Comparison of ENCODE assay signal across 10 mouse cellular contexts in the genomic region with DNA sequence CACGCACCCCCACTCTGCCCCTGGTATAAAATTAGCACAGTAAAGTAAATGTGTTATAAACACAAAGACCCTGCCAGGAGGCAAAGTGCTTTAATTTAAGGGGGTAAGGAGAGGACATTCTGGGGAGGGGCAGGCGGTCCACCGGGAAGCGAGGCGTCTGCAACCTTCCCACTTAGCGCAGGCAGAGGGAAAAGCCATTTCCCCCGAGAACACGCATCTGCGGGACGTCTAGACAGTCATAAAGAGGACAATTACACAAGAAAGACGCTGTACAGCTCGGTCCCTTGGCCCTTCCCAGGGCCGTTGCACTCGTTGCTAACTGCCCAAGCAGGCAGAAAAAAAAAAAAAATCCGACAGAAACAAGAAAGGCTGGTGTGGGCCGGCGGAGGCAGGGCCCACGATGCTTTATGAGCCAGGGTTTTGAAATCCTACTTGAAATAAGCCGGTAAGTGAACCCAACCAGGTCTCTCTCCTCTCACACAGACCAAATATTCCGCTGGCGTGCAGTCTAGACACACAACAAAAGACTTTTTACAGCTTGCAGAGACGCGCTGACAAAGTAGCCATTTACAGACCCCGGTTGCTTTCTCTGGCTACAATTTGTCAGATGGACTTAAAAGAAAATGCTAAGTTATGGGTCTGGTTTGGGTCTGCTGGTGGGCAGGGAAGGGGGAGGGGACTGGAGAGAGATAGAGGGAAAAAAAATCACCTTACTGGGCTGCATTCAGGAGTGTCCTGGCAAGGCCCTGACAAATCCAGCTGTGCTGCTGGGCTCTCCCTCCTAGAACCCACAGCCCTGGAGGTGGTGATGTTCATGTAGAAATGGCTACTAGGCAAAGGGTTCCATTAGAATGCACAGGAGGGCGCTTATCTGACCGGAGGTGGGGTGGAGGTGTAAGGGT. TPM values are rescaled to one million over a fixed set of nuclear protein-coding genes. Genes with fewer than 3 reads are reported as not detected.
A peak's percentile ranks its signal among the peaks of the same experiment; 100 is the strongest.
DNase-seq lines count a peak whose midpoint lies in the region; ATAC-seq lines count a peak whose summit lies in the region.
"Had no signal": no experiment of that assay in that cellular context is flagged by ENCODE, and none has a peak within 500 bp of the region (broad histone marks: within the 10 kb centered on the region; RNA-seq: fewer than 3 reads in every experiment).

No protein-coding gene starts in this region.

- H3K27me3 ChIP-seq in embryonic facial prominence, embryonic 14.5 days (replicated peaks; ENCODE audit: control insufficient read depth, insufficient read depth, low read length) = no peaks in the 10 kb centered on the region
- no peaks in the 10 kb centered on the region for H3K27me3 ChIP-seq in intestine, embryonic 15.5 days (replicated peaks)
- H3K27me3 ChIP-seq in midbrain, embryonic 10.5 days (ENCODE audit: low read depth, poor library complexity, severe bottlenecking) = peaks cover 37% of the 10 kb centered on the region

- peak overlapping the region; percentile 37 for H3K4me2 ChIP-seq in embryonic facial prominence, embryonic 14.5 days (ENCODE audit: low read depth, low read length)
- H3K4me2 ChIP-seq in intestine, embryonic 15.5 days (replicated peaks) = peak overlapping the region; percentile 42

- no peak overlapping the region for H3K4me3 ChIP-seq in embryonic facial prominence, embryonic 14.5 days (ENCODE audit: low read depth, low read length)
- no peak overlapping the region for H3K4me3 ChIP-seq in intestine, embryonic 15.5 days (replicated peaks)
- H3K4me3 ChIP-seq in midbrain, embryonic 10.5 days = peak overlapping the region; percentile 12; the same call in 1 of the 2 replicates

- H3K9me3 ChIP-seq in embryonic facial prominence, embryonic 14.5 days (ENCODE audit: control insufficient read depth, low read length) = no peaks in the 10 kb centered on the region
- no peaks in the 10 kb centered on the region for H3K9me3 ChIP-seq in intestine, embryonic 15.5 days
- no peaks in the 10 kb centered on the region for H3K9me3 ChIP-seq in midbrain, embryonic 10.5 days (replicated peaks)

- DNase-seq in embryo, embryonic 10 days (ENCODE audit: low spot score) = peak; percentile 63
- DNase-seq in embryo, embryonic 9.5 days (ENCODE audit: extremely low spot score) = no peak
- peak; percentile 70 for DNase-seq in embryonic facial prominence, embryonic 14.5 days (ENCODE audit: low spot score)
- DNase-seq in midbrain, embryonic 10.5 days (ENCODE audit: low spot score) = no peak
- no peak for DNase-seq in cerebellum, adult 9-10 months
- DNase-seq in right cerebral cortex, postnatal 14 days = no peak
- DNase-seq: gastrocnemius, postnatal 14 days had no signal

- peak overlapping the region; percentile 25 for H3K27ac ChIP-seq in embryonic facial prominence, embryonic 14.5 days (replicated peaks; ENCODE audit: low read depth, low read length)
- H3K27ac ChIP-seq in intestine, embryonic 15.5 days = peak overlapping the region; percentile 74
- peak overlapping the region; percentile 74 for H3K27ac ChIP-seq in midbrain, embryonic 10.5 days (replicated peaks)
- H3K27ac ChIP-seq: liver, embryonic 14.5 days had no signal

- no peaks in the 10 kb centered on the region for H3K36me3 ChIP-seq in embryonic facial prominence, embryonic 14.5 days (ENCODE audit: control insufficient read depth, insufficient read depth, low read length)
- no peaks in the 10 kb centered on the region for H3K36me3 ChIP-seq in intestine, embryonic 15.5 days
- no peaks in the 10 kb centered on the region for H3K36me3 ChIP-seq in midbrain, embryonic 10.5 days

- peaks cover 90% of the 10 kb centered on the region for H3K4me1 ChIP-seq in embryonic facial prominence, embryonic 14.5 days (ENCODE audit: control insufficient read depth, insufficient read depth, low read length)
- peaks cover 97% of the 10 kb centered on the region for H3K4me1 ChIP-seq in intestine, embryonic 15.5 days (replicated peaks)
- H3K4me1 ChIP-seq in midbrain, embryonic 10.5 days = peaks cover 96% of the 10 kb centered on the region

- peak overlapping the region; percentile 28; the same call in 1 of the 2 replicates for H3K9ac ChIP-seq in embryonic facial prominence, embryonic 14.5 days (ENCODE audit: low read depth, low read length)
- H3K9ac ChIP-seq in intestine, embryonic 15.5 days = no peak overlapping the region
- H3K9ac ChIP-seq: liver, embryonic 14.5 days had no signal

- 21% methylated on average over 26 of the region's 26 CpGs for WGBS in embryonic facial prominence, embryonic 14.5 days
- 18% methylated on average over 26 of the region's 26 CpGs for WGBS in intestine, embryonic 15.5 days
- 42% methylated on average over 26 of the region's 26 CpGs for WGBS in midbrain, embryonic 10.5 days

- peak; percentile 9; the same call in 1 of the 2 replicates for ATAC-seq in embryonic facial prominence, embryonic 14.5 days (ENCODE audit: low read depth)
- ATAC-seq in intestine, embryonic 15.5 days = no peak
- no peak for ATAC-seq in cerebellum, adult (ENCODE audit: insufficient number of reproducible peaks, low FRiP score, low TSS enrichment)

RNA-seq across cellular contexts. Expression of gene Pmepa1, which starts 22.3 kb away (rescaled TPM):
- 10.1 and 11.0 TPM in 2 replicates for polyA plus RNA-seq in embryonic facial prominence, embryonic 14.5 days (2014; fragmentation: Nextera tagmentation; extraction: Ambion mirVana)
- polyA plus RNA-seq in intestine, embryonic 15.5 days (2015; fragmentation: Nextera tagmentation; extraction: Ambion mirVana) = 5.6 and 5.9 TPM in 2 replicates
- polyA plus RNA-seq in midbrain, embryonic 10.5 days (2016; fragmentation: Nextera tagmentation; extraction: Ambion mirVana) = 1.2 and 2.0 TPM in 2 replicates

RNA-seq across cellular contexts. Expression of gene Zbp1, which starts 35.3 kb away (rescaled TPM):
- polyA plus RNA-seq in embryonic facial prominence, embryonic 14.5 days (2014; fragmentation: Nextera tagmentation; extraction: Ambion mirVana) = 0.54 and 1.4 TPM in 2 replicates
- polyA plus RNA-seq in intestine, embryonic 15.5 days (2015; fragmentation: Nextera tagmentation; extraction: Ambion mirVana) = 0.55 and 0.95 TPM in 2 replicates
- polyA plus RNA-seq in midbrain, embryonic 10.5 days (2016; fragmentation: Nextera tagmentation; extraction: Ambion mirVana) = 0.28 and 0.43 TPM in 2 replicates

Comparison
In these comparisons a context has a peak if more than half of its experiments do, and no peak if none do; other contexts are left out.
1. DNase-seq: peak in embryo, embryonic 10 days (single experiment) and embryonic facial prominence, embryonic 14.5 days (single experiment); none in embryo, embryonic 9.5 days (single experiment), midbrain, embryonic 10.5 days (single experiment), cerebellum, adult 9-10 months (single experiment) and right cerebral cortex, postnatal 14 days (single experiment).
2. Peak in every context shown above with its lines, with median percentiles within 50 percentile points of each other: H3K27ac ChIP-seq.